Mouse (Mus musculus): Measurements from ENCODE around the gene D10Wsu102e. TPM values are rescaled to one million over a fixed set of nuclear protein-coding genes. Genes with fewer than 3 reads are reported as not detected.
"Not testable (repeated sequence)": the region's sequence is repeated elsewhere in the genome, so short reads cannot be mapped to it uniquely, and the experiment has no call there.

D10Wsu102e gene
- polyA plus RNA-seq, 1 experiment: 0.54 TPM

GRCm38 (mm10) chr10:83360356-83360755 is 335 bp downstream of the D10Wsu102e start:
- peak overlapping the region; percentile 57 for H3K27ac ChIP-seq (ENCODE audit: insufficient read depth, low read depth, low read length)
- peak overlapping the region; percentile 99 for H3K4me3 ChIP-seq (ENCODE audit: insufficient read depth, low read length)
- peaks cover 25% of the 10 kb centered on the region for H3K4me1 ChIP-seq (ENCODE audit: control insufficient read depth, insufficient read depth, low read length)
- TF ChIP-seq CTCF (IDR thresholded peaks at IDR 0.05; ENCODE audit: low read depth, low read length) (no peak), POLR2A (IDR thresholded peaks at IDR 0.05; ENCODE audit: borderline replicate concordance, low read depth, low read length) (no peak)

GRCm38 (mm10) chr10:83361643-83362382 is 1.8 kb downstream of the D10Wsu102e start:
- Histone ChIP-seq H3K4me3 (ENCODE audit: insufficient read depth, low read length) (peak overlapping the region; percentile 99), H3K27ac (ENCODE audit: insufficient read depth, low read depth, low read length) (no peak overlapping the region), H3K4me1 (ENCODE audit: control insufficient read depth, insufficient read depth, low read length) (peaks cover 25% of the 10 kb centered on the region)
- no peak for TF ChIP-seq CTCF (IDR thresholded peaks at IDR 0.05; ENCODE audit: low read depth, low read length)
- TF ChIP-seq POLR2A (IDR thresholded peaks at IDR 0.05; ENCODE audit: borderline replicate concordance, low read depth, low read length): no peak

- Histone ChIP-seq H3K4me1 (ENCODE audit: control insufficient read depth, insufficient read depth, low read length) (peaks cover 24% of the 10 kb centered on the region), H3K27ac (ENCODE audit: insufficient read depth, low read depth, low read length) (no peak overlapping the region), H3K4me3 (ENCODE audit: insufficient read depth, low read length) (no peak overlapping the region)
- no peak for TF ChIP-seq POLR2A (IDR thresholded peaks at IDR 0.05; ENCODE audit: borderline replicate concordance, low read depth, low read length)
- no peak for TF ChIP-seq CTCF (IDR thresholded peaks at IDR 0.05; ENCODE audit: low read depth, low read length)
These were observed 3.4 kb downstream of the D10Wsu102e start for GRCm38 (mm10) chr10:83363451-83363850.

- no peak overlapping the region for H3K4me3 ChIP-seq (ENCODE audit: insufficient read depth, low read length)
- H3K27ac ChIP-seq (ENCODE audit: insufficient read depth, low read depth, low read length): no peak overlapping the region
- TF ChIP-seq POLR2A (IDR thresholded peaks at IDR 0.05; ENCODE audit: borderline replicate concordance, low read depth, low read length) (no peak), CTCF (IDR thresholded peaks at IDR 0.05; ENCODE audit: low read depth, low read length) (no peak)
- H3K4me1 ChIP-seq (ENCODE audit: control insufficient read depth, insufficient read depth, low read length): no peaks in the 10 kb centered on the region
These were observed 8.9 kb downstream of the D10Wsu102e start for GRCm38 (mm10) chr10:83368918-83369317.

- Histone ChIP-seq H3K4me3 (ENCODE audit: insufficient read depth, low read length) (no peak overlapping the region), H3K4me1 (ENCODE audit: control insufficient read depth, insufficient read depth, low read length) (peaks cover 13% of the 10 kb centered on the region), H3K27ac (ENCODE audit: insufficient read depth, low read depth, low read length) (no peak overlapping the region)
- TF ChIP-seq CTCF (IDR thresholded peaks at IDR 0.05; ENCODE audit: low read depth, low read length) (no peak), POLR2A (IDR thresholded peaks at IDR 0.05; ENCODE audit: borderline replicate concordance, low read depth, low read length) (no peak)
These were observed 14.1 kb downstream of the D10Wsu102e start for GRCm38 (mm10) chr10:83374045-83374656.

- H3K4me3 ChIP-seq (ENCODE audit: insufficient read depth, low read length); H3K27ac ChIP-seq (ENCODE audit: insufficient read depth, low read depth, low read length): not testable (repeated sequence)
- peaks cover 13% of the 10 kb centered on the region for H3K4me1 ChIP-seq (ENCODE audit: control insufficient read depth, insufficient read depth, low read length)
These were observed 15.4 kb downstream of the D10Wsu102e start for GRCm38 (mm10) chr10:83375458-83375857.

GRCm38 (mm10) chr10:83376911-83377682 is 17.1 kb downstream of the D10Wsu102e start:
- TF ChIP-seq POLR2A (IDR thresholded peaks at IDR 0.05; ENCODE audit: borderline replicate concordance, low read depth, low read length): no peak
- no peak for TF ChIP-seq CTCF (IDR thresholded peaks at IDR 0.05; ENCODE audit: low read depth, low read length)
- H3K27ac ChIP-seq (ENCODE audit: insufficient read depth, low read depth, low read length): no peak overlapping the region

GRCm38 (mm10) chr10:83378083-83378833 is 18.2 kb downstream of the D10Wsu102e start:
- H3K4me1 ChIP-seq (ENCODE audit: control insufficient read depth, insufficient read depth, low read length): peaks cover 18% of the 10 kb centered on the region
- TF ChIP-seq POLR2A (IDR thresholded peaks at IDR 0.05; ENCODE audit: borderline replicate concordance, low read depth, low read length) (no peak), CTCF (IDR thresholded peaks at IDR 0.05; ENCODE audit: low read depth, low read length) (no peak)

More at GRCm38 (mm10) chr10:83376911-83377682, 17.1 kb downstream of the D10Wsu102e start:
- peaks cover 13% of the 10 kb centered on the region for H3K4me1 ChIP-seq (ENCODE audit: control insufficient read depth, insufficient read depth, low read length)
- H3K4me3 ChIP-seq (ENCODE audit: insufficient read depth, low read length): no peak overlapping the region

GRCm38 (mm10) chr10:83380501-83380900 is 20.5 kb downstream of the D10Wsu102e start:
- Histone ChIP-seq H3K27ac (ENCODE audit: insufficient read depth, low read depth, low read length) (no peak overlapping the region), H3K4me1 (ENCODE audit: control insufficient read depth, insufficient read depth, low read length) (peaks cover 13% of the 10 kb centered on the region), H3K4me3 (ENCODE audit: insufficient read depth, low read length) (no peak overlapping the region)
- TF ChIP-seq CTCF (IDR thresholded peaks at IDR 0.05; ENCODE audit: low read depth, low read length) (no peak), POLR2A (IDR thresholded peaks at IDR 0.05; ENCODE audit: borderline replicate concordance, low read depth, low read length) (no peak)

More at GRCm38 (mm10) chr10:83378083-83378833, 18.2 kb downstream of the D10Wsu102e start:
- H3K27ac ChIP-seq (ENCODE audit: insufficient read depth, low read depth, low read length): no peak overlapping the region
- no peak overlapping the region for H3K4me3 ChIP-seq (ENCODE audit: insufficient read depth, low read length)

Measured in bone marrow macrophage, adult 2 months (primary cell).